Mouse (Mus musculus) spleen, adult 2 months (tissue): ENCODE measurements around the gene AC124502.3. TPM values are rescaled to one million over a fixed set of nuclear protein-coding genes. Genes with fewer than 3 reads are reported as not detected.
A peak's percentile ranks its signal among the peaks of the same experiment; 100 is the strongest.

Experiments used
- DNase-seq, 2 experiments: peaks; one replicate each; pipeline versions ENCODE4 v3.0.0 to v3.0.0-alpha.2; 2012 to 2021; ENCODE audit warnings: low spot score in 2 of 2, low read depth in 1 of 2
- H3K27ac ChIP-seq: fragments of 200-500 bp; 2 replicates; pipeline ENCODE4 v1.5.1; 2012; ENCODE audit warnings: low read length, inconsistent platforms; ENCODE audit not compliant: insufficient read depth
- H3K27me3 ChIP-seq: fragments of 200-500 bp; 2 replicates; pipeline ENCODE4 v1.6.1; 2012; ENCODE audit warnings: mild to moderate bottlenecking, moderate library complexity, low read length, inconsistent platforms; ENCODE audit not compliant: control insufficient read depth, insufficient read depth
- H3K36me3 ChIP-seq: fragments of 200-500 bp; 2 replicates; pipeline ENCODE4 v1.6.1; 2012; ENCODE audit warnings: mild to moderate bottlenecking, low read length, inconsistent platforms; ENCODE audit not compliant: control insufficient read depth, insufficient read depth
- H3K4me1 ChIP-seq: fragments of 200-500 bp; 2 replicates; pipeline ENCODE4 v1.6.1; 2011; ENCODE audit warnings: inconsistent platforms; ENCODE audit not compliant: control insufficient read depth, insufficient read depth, insufficient read length
- H3K4me3 ChIP-seq: fragments of 200-500 bp; 2 replicates; pipeline ENCODE4 v1.5.1; 2011; ENCODE audit warnings: mild to moderate bottlenecking, inconsistent platforms; ENCODE audit not compliant: insufficient read depth, insufficient read length; ENCODE audit errors: extremely low read depth
- CTCF ChIP-seq: fragments of 200-500 bp; IDR thresholded peaks from 2 replicates; pipeline ENCODE4 v1.5.1; 2011; ENCODE audit warnings: mild to moderate bottlenecking, inconsistent platforms; ENCODE audit not compliant: insufficient read depth, insufficient read length, insufficient replicate concordance; ENCODE audit errors: extremely low read depth
- POLR2A ChIP-seq: fragments of 200-500 bp; IDR thresholded peaks from 2 replicates; pipeline ENCODE4 v1.6.1; 2011; ENCODE audit warnings: low read depth, low read length, inconsistent platforms
- WGBS: fragments of 180-500 bp; shearing (Covaris S2); methylation state at CpG from one replicate; pipeline ENCODE4 v1.1.7; 2018; 5-methylcytosine and 5-hydroxymethylcytosine counted together
- polyA plus RNA-seq: library from polyadenylated mRNA; depleted of rRNA; stranded (reverse); fragments of >200 nt; gene quantifications from 2 replicates; pipeline ENCODE4 v1.2.3, GENCODE M21; 2012

Gene AC124502.3
- polyA plus RNA-seq, 1 experiment, result 0.79 TPM

- WGBS, result 37% methylated on average over 25 of the region's 25 CpGs
- peaks cover 2% of the 10 kb centered on the region; the same call in 1 of the 2 replicates for H3K4me1 ChIP-seq
- H3K27ac ChIP-seq, result no peak overlapping the region
- H3K36me3 ChIP-seq, result peaks cover 11% of the 10 kb centered on the region
- DNase-seq, result no peak
- TF ChIP-seq POLR2A, result no peak
- no peak for TF ChIP-seq CTCF
- no peaks in the 10 kb centered on the region for H3K27me3 ChIP-seq
- no peak overlapping the region for H3K4me3 ChIP-seq
These were observed 13.6 kb downstream of the AC124502.3 start for GRCm38 (mm10) chr19:5052166-5052822.

- 87% methylated on average over 17 of the region's 17 CpGs for WGBS
These were observed 14.2 kb downstream of the AC124502.3 start for GRCm38 (mm10) chr19:5052853-5053252.

GRCm38 (mm10) chr19:5053909-5054308 is 15.2 kb downstream of the AC124502.3 start:
- WGBS, result 43% methylated on average over 9 of the region's 9 CpGs
- Histone ChIP-seq H3K27me3 (no peaks in the 10 kb centered on the region), H3K27ac (no peak overlapping the region), H3K36me3 (peaks cover 5% of the 10 kb centered on the region; the same call in 1 of the 2 replicates), H3K4me3 (no peak overlapping the region), H3K4me1 (peaks cover 2% of the 10 kb centered on the region; the same call in 1 of the 2 replicates)
- no peak for TF ChIP-seq POLR2A
- peak; percentile 63; the same call in 1 of the 2 replicates for TF ChIP-seq CTCF
- peak in 1 of 2 experiments; percentile 37 for DNase-seq

More at GRCm38 (mm10) chr19:5052853-5053252, 14.2 kb downstream of the AC124502.3 start:
- DNase-seq, result no peak
- peaks cover 2% of the 10 kb centered on the region; the same call in 1 of the 2 replicates for H3K4me1 ChIP-seq
- no peak for TF ChIP-seq POLR2A
- no peak for TF ChIP-seq CTCF
- no peak overlapping the region for H3K27ac ChIP-seq
- peaks cover 7% of the 10 kb centered on the region for H3K36me3 ChIP-seq
- no peak overlapping the region for H3K4me3 ChIP-seq
- no peaks in the 10 kb centered on the region for H3K27me3 ChIP-seq

GRCm38 (mm10) chr19:5056251-5056650 is 17.6 kb downstream of the AC124502.3 start:
- Histone ChIP-seq H3K27me3 (no peaks in the 10 kb centered on the region), H3K36me3 (no peaks in the 10 kb centered on the region), H3K27ac (no peak overlapping the region), H3K4me1 (peaks cover 2% of the 10 kb centered on the region; the same call in 1 of the 2 replicates), H3K4me3 (no peak overlapping the region)
- TF ChIP-seq POLR2A, result no peak
- TF ChIP-seq CTCF, result peak; percentile 55; the same call in 1 of the 2 replicates
- no peak for DNase-seq
- 15% methylated on average over 6 of the region's 6 CpGs for WGBS

DNA sequence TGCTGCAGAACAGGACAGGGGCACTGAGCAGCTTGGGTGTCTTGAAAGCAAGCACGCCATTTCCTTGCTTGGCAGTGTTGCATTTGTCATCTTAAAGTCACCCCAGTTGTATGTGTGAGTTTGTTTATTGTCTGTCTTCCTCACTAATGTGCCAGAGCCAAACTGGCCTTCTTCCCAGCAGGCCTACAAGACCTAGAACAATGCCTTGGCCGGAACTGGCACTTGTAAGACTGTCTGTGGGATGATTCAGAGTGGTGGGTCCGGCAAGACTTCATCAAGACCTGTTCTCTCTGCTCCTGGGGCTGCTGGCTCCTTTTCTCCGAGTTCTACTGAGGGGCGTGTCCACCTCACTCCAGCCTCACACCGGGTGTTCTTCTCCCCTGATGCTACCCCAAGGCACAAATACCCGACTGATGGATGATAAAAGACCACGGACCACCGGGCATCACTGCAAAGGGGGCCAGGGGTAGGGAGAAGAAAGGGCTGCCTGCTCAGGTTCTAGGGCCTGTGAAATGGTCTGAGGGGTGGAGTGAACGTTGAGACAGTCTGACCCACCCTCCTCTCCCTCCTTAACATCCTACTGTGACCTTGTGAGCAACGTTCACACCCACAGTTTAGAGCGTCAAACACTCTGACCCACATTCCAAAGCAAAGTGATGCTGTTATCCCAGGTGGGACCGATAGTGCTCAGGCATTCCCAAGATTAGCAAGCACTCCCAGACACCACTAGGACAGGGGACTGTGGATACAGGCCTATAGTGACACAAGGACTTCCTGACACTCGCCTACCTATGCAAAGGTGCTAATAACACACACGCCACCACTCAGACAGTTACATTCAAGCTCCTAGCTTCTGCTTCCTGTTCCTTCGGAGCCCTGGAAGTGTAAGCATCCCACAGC is 19.4 kb downstream of the AC124502.3 start:
- Histone ChIP-seq H3K4me3 (no peak overlapping the region), H3K27me3 (no peaks in the 10 kb centered on the region), H3K4me1 (peaks cover 2% of the 10 kb centered on the region; the same call in 1 of the 2 replicates), H3K36me3 (no peaks in the 10 kb centered on the region), H3K27ac (no peak overlapping the region)
- 69% methylated on average over 16 of the region's 16 CpGs for WGBS
- DNase-seq, result no peak
- TF ChIP-seq POLR2A, result no peak
- TF ChIP-seq CTCF, result no peak

DNA sequence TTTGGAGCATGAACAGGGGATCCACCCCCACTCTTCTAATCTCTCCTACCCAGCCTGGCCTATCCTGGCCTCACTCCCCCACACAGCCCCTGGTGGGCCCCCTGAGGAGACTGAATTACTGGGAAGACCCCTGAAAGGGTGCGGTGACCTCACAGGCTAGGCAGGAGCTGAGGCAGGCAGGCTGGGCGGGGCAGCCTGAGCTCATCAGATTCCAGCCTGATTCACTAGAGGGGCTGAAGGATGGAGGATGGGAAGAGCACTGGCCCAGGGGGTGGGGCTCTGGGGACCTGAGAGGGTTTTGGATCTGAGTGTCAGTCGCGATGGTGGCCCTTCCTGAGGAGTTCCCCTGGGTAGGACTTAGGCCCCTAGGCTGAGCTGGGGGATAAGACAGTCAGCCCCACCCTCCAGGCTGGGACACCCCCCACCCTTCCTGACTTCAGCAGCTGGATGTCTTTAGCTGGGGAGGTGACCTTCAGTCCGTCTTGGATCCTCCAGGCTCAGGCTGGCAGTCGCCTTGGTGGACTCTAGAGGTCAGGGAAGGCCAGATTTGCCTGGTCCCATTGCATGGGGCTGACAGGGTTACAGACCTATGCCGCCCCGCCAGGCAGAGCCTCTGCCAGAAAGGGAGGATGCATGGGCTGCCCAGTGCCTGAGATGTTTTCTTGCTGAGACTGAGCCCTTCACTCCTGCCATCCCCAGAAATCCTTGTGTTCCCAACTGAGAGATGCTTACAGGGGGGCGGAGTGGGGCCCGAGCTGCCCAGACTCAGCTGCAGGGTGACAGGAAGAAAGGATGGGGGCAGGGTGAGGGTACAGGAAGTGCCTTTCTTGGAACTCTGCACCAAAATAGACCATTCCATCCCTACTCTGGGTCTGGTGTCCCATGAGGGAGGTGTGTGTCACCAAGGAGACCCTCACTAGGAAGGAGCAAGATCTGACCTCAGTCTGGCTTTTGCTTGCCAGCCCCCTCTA is 20.4 kb downstream of the AC124502.3 start:
- Histone ChIP-seq H3K27me3 (no peaks in the 10 kb centered on the region), H3K36me3 (no peaks in the 10 kb centered on the region), H3K4me1 (peaks cover 2% of the 10 kb centered on the region; the same call in 1 of the 2 replicates), H3K27ac (0 out of 2 replicates have a peak overlapping the region, but pooled peaks have one; percentile 32), H3K4me3 (no peak overlapping the region)
- DNase-seq, result no peak
- TF ChIP-seq CTCF, result no peak
- TF ChIP-seq POLR2A, result no peak
- WGBS, result 44% methylated on average over 10 of the region's 10 CpGs
